Mouse (Mus musculus) embryonic facial prominence, embryonic 15.5 days (tissue): ENCODE results near the gene Xcl1. TPM values are rescaled to one million over a fixed set of nuclear protein-coding genes. Genes with fewer than 3 reads are reported as not detected.

ENCODE experiments used
- polyA plus RNA-seq: library from polyadenylated mRNA; unstranded; fragments of >200 nt; fragmentation: Nextera tagmentation; extraction: Ambion mirVana; gene quantifications from 2 replicates; pipeline ENCODE4 v1.2.1, GENCODE M21; 2015

The Xcl1 gene
- polyA plus RNA-seq, 1 experiment from 2014 or later: not detected

Other genes with a start within 250 kb of the Xcl1 start
- gene Dpt, start 138.9 kb downstream of the Xcl1 start, polyA plus RNA-seq: 115 and 149 TPM in 2 replicates
- not detected in 2 replicates for gene Tbx19, start 225.2 kb upstream of the Xcl1 start, polyA plus RNA-seq